Mouse (Mus musculus): ENCODE results near the gene Insrr. TPM values are rescaled to one million over a fixed set of nuclear protein-coding genes. Genes with fewer than 3 reads are reported as not detected.

The Insrr gene
- polyA plus RNA-seq, 2 experiments, result 0.22 to 1.4 TPM

- H3K27ac ChIP-seq (replicated peaks; ENCODE audit: low read depth, low read length), result no peak overlapping the region
- no peak overlapping the region for H3K9ac ChIP-seq (ENCODE audit: low read depth, low read length, severe bottlenecking)
- H3K27me3 ChIP-seq (ENCODE audit: control insufficient read depth, insufficient read depth, low read length), result no peaks in the 10 kb centered on the region
- no peak overlapping the region for H3K4me3 ChIP-seq (replicated peaks; ENCODE audit: low read length)
- no peak overlapping the region for H3K4me2 ChIP-seq (replicated peaks; ENCODE audit: low read depth, low read length, severe bottlenecking)
- no peak for ATAC-seq (ENCODE audit: low FRiP score, low read depth)
- no peaks in the 10 kb centered on the region for H3K9me3 ChIP-seq (ENCODE audit: control insufficient read depth, low read length)
- peaks cover 9% of the 10 kb centered on the region for H3K36me3 ChIP-seq (ENCODE audit: control insufficient read depth, insufficient read depth, low read length)
- no peak for DNase-seq (ENCODE audit: low spot score)
- H3K4me1 ChIP-seq (ENCODE audit: control insufficient read depth, insufficient read depth, low read length), result no peaks in the 10 kb centered on the region; the same call in 1 of the 2 replicates
- WGBS, result 88% methylated on average over 13 of the region's 13 CpGs
- TF ChIP-seq POLR2A (IDR thresholded peaks at IDR 0.05; ENCODE audit: borderline replicate concordance, extremely low read depth, insufficient read depth, insufficient read length), result no peak
These were observed 42.9 kb upstream of the Insrr start for GRCm38 (mm10) chr3:87753829-87754228.

GRCm38 (mm10) chr3:87755964-87756363 is 40.8 kb upstream of the Insrr start:
- Histone ChIP-seq H3K4me1 (ENCODE audit: control insufficient read depth, insufficient read depth, low read length) (no peaks in the 10 kb centered on the region; the same call in 1 of the 2 replicates), H3K27me3 (ENCODE audit: control insufficient read depth, insufficient read depth, low read length) (no peaks in the 10 kb centered on the region), H3K9ac (ENCODE audit: low read depth, low read length, severe bottlenecking) (no peak overlapping the region), H3K27ac (replicated peaks; ENCODE audit: low read depth, low read length) (no peak overlapping the region), H3K4me3 (replicated peaks; ENCODE audit: low read length) (no peak overlapping the region; the same call in 1 of the 2 replicates), H3K36me3 (ENCODE audit: control insufficient read depth, insufficient read depth, low read length) (peaks cover 10% of the 10 kb centered on the region), H3K9me3 (ENCODE audit: control insufficient read depth, low read length) (no peaks in the 10 kb centered on the region), H3K4me2 (replicated peaks; ENCODE audit: low read depth, low read length, severe bottlenecking) (peak overlapping the region; percentile 44)
- TF ChIP-seq POLR2A (IDR thresholded peaks at IDR 0.05; ENCODE audit: borderline replicate concordance, extremely low read depth, insufficient read depth, insufficient read length), result no peak
- 3% methylated on average over 24 of the region's 24 CpGs for WGBS
- peak; percentile 82 for ATAC-seq (ENCODE audit: low FRiP score, low read depth)
- DNase-seq (ENCODE audit: low spot score), result peak; percentile 75

- peaks cover 8% of the 10 kb centered on the region for H3K36me3 ChIP-seq (ENCODE audit: control insufficient read depth, insufficient read depth, low read length)
- no peak for TF ChIP-seq POLR2A (IDR thresholded peaks at IDR 0.05; ENCODE audit: borderline replicate concordance, extremely low read depth, insufficient read depth, insufficient read length)
- H3K27ac ChIP-seq (replicated peaks; ENCODE audit: low read depth, low read length), result no peak overlapping the region
- DNase-seq (ENCODE audit: low spot score) (no peak), ATAC-seq (ENCODE audit: low FRiP score, low read depth) (0 out of 2 replicates have a peak, but pooled peaks have one; percentile 6)
- H3K4me2 ChIP-seq (replicated peaks; ENCODE audit: low read depth, low read length, severe bottlenecking), result no peak overlapping the region
- no peak overlapping the region for H3K4me3 ChIP-seq (replicated peaks; ENCODE audit: low read length)
- H3K27me3 ChIP-seq (ENCODE audit: control insufficient read depth, insufficient read depth, low read length), result no peaks in the 10 kb centered on the region
- H3K9ac ChIP-seq (ENCODE audit: low read depth, low read length, severe bottlenecking), result no peak overlapping the region
- H3K4me1 ChIP-seq (ENCODE audit: control insufficient read depth, insufficient read depth, low read length), result peaks cover 4% of the 10 kb centered on the region; the same call in 1 of the 2 replicates
- H3K9me3 ChIP-seq (ENCODE audit: control insufficient read depth, low read length), result no peaks in the 10 kb centered on the region
- 51% methylated on average over 20 of the region's 20 CpGs for WGBS
These were observed 40.3 kb upstream of the Insrr start for GRCm38 (mm10) chr3:87756488-87756887.

GRCm38 (mm10) chr3:87758641-87759040 is 38.1 kb upstream of the Insrr start:
- no peak overlapping the region for H3K9ac ChIP-seq (ENCODE audit: low read depth, low read length, severe bottlenecking)
- no peaks in the 10 kb centered on the region for H3K9me3 ChIP-seq (ENCODE audit: control insufficient read depth, low read length)
- no peak for TF ChIP-seq POLR2A (IDR thresholded peaks at IDR 0.05; ENCODE audit: borderline replicate concordance, extremely low read depth, insufficient read depth, insufficient read length)
- peaks cover 8% of the 10 kb centered on the region for H3K36me3 ChIP-seq (ENCODE audit: control insufficient read depth, insufficient read depth, low read length)
- no peak for DNase-seq (ENCODE audit: low spot score)
- no peaks in the 10 kb centered on the region for H3K27me3 ChIP-seq (ENCODE audit: control insufficient read depth, insufficient read depth, low read length)
- H3K4me1 ChIP-seq (ENCODE audit: control insufficient read depth, insufficient read depth, low read length), result peaks cover 23% of the 10 kb centered on the region
- 34% methylated on average over 5 of the region's 5 CpGs for WGBS
- no peak overlapping the region for H3K4me2 ChIP-seq (replicated peaks; ENCODE audit: low read depth, low read length, severe bottlenecking)
- H3K27ac ChIP-seq (replicated peaks; ENCODE audit: low read depth, low read length), result no peak overlapping the region
- no peak overlapping the region for H3K4me3 ChIP-seq (replicated peaks; ENCODE audit: low read length)
- no peak for ATAC-seq (ENCODE audit: low FRiP score, low read depth)

GRCm38 (mm10) chr3:87761408-87762375 is 35.1 kb upstream of the Insrr start:
- Histone ChIP-seq H3K4me1 (ENCODE audit: control insufficient read depth, insufficient read depth, low read length) (peaks cover 47% of the 10 kb centered on the region), H3K27ac (replicated peaks; ENCODE audit: low read depth, low read length) (peak overlapping the region; percentile 52), H3K9me3 (ENCODE audit: control insufficient read depth, low read length) (no peaks in the 10 kb centered on the region), H3K36me3 (ENCODE audit: control insufficient read depth, insufficient read depth, low read length) (peaks cover 5% of the 10 kb centered on the region), H3K27me3 (ENCODE audit: control insufficient read depth, insufficient read depth, low read length) (no peaks in the 10 kb centered on the region), H3K4me2 (replicated peaks; ENCODE audit: low read depth, low read length, severe bottlenecking) (peak overlapping the region; percentile 21; the same call in 1 of the 2 replicates), H3K4me3 (replicated peaks; ENCODE audit: low read length) (no peak overlapping the region), H3K9ac (ENCODE audit: low read depth, low read length, severe bottlenecking) (peak overlapping the region; percentile 21; the same call in 1 of the 2 replicates)
- ATAC-seq (ENCODE audit: low FRiP score, low read depth), result no peak
- no peak for TF ChIP-seq POLR2A (IDR thresholded peaks at IDR 0.05; ENCODE audit: borderline replicate concordance, extremely low read depth, insufficient read depth, insufficient read length)
- DNase-seq (ENCODE audit: low spot score), result no peak
- WGBS, result 39% methylated on average over 20 of the region's 20 CpGs
